Mouse (Mus musculus) megakaryocyte, embryonic 14.5 days (primary cell): ENCODE results near the gene Plekho1. TPM values are rescaled to one million over a fixed set of nuclear protein-coding genes. Genes with fewer than 3 reads are reported as not detected.
A peak's percentile ranks its signal among the peaks of the same experiment; 100 is the strongest.
"Not testable (repeated sequence)": the region's sequence is repeated elsewhere in the genome, so short reads cannot be mapped to it uniquely, and the experiment has no call there.

ENCODE experiments used
- H3K27me3 ChIP-seq: replicated peaks from 2 replicates; pipeline ENCODE3; 2012; ENCODE audit warnings: inconsistent platforms
- H3K36me3 ChIP-seq: replicated peaks from 2 replicates; pipeline ENCODE3; 2012; ENCODE audit warnings: low read length, inconsistent platforms, mixed read lengths
- H3K4me1 ChIP-seq: 2 replicates; pipeline ENCODE4 v1.6.1; 2012; ENCODE audit warnings: inconsistent platforms
- H3K4me3 ChIP-seq: replicated peaks from 2 replicates; pipeline ENCODE3; 2012; ENCODE audit warnings: moderate library complexity, mild to moderate bottlenecking, inconsistent platforms
- H3K9me3 ChIP-seq: 2 replicates; pipeline ENCODE4 v1.6.1; 2012; ENCODE audit warnings: inconsistent platforms
- FLI1 ChIP-seq: IDR thresholded peaks from 2 replicates; pipeline ENCODE4 v1.6.1; 2012; ENCODE audit warnings: low read length, inconsistent platforms, mixed read lengths
- GATA1 ChIP-seq: IDR thresholded peaks from 3 replicates; pipeline ENCODE4 v1.6.1; 2012; ENCODE audit warnings: mixed read lengths, low read length, inconsistent platforms, borderline replicate concordance
- polyA plus RNA-seq: library from polyadenylated mRNA; stranded (reverse); fragments of >175 nt; gene quantifications from 2 replicates; pipeline ENCODE4 v1.2.3, GENCODE M21; 2012; ENCODE audit warnings: low replicate concordance; ENCODE audit not compliant: insufficient read depth

The Plekho1 gene
- polyA plus RNA-seq, 1 experiment = 663 TPM

DNA sequence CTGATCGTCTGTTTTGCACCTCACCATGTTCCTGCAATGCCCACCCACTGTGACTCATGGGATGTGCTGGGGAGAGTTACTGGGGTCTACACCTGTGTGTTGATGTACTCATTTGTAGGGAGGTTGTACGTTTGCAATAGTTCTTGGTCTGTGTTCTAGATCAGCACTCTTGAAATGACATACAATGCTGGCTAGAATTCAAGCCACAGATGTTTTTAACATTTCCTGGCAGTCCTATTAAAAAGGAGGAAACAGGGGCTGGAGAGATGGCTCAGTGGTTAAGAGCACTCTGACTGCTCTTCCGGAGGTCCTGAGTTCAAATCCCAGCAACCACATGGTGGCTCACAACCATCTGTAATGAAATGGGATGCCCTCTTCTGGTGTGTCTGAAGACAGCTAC is 42.3 kb downstream of the Plekho1 start:
- Histone ChIP-seq H3K36me3 (peaks cover 3% of the 10 kb centered on the region), H3K9me3 (no peaks in the 10 kb centered on the region), H3K27me3 (no peaks in the 10 kb centered on the region), H3K4me3 (peak overlapping the region; percentile 50), H3K4me1 (peaks cover 57% of the 10 kb centered on the region)
- TF ChIP-seq FLI1 (no peak), GATA1 (no peak)

DNA sequence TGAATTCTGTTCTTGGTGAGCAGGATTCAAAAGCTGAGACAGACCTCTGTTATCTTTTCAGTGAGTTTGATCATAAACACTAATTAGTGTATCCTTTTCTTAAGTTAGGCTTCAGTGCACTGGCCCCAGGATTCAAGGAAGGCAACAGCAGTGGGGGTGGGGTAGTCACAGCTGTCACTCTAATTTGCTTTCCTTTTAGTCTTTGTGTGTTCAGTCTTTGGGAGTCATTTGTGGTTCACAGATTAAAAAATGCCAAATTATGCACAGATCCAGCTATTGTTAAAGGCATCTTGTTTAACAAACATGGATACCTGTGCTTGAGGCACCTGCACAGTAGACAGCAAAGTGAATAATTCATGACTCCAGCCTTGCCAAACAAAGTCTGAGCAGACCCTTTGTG is 42.8 kb downstream of the Plekho1 start:
- peak overlapping the region; percentile 50 for H3K4me3 ChIP-seq
- TF ChIP-seq FLI1 (no peak), GATA1 (no peak)
- H3K9me3 ChIP-seq = no peaks in the 10 kb centered on the region
- peaks cover 6% of the 10 kb centered on the region for H3K36me3 ChIP-seq
- no peaks in the 10 kb centered on the region for H3K27me3 ChIP-seq
- H3K4me1 ChIP-seq = peaks cover 53% of the 10 kb centered on the region

GRCm38 (mm10) chr3:95951566-95951965 is 44.2 kb downstream of the Plekho1 start:
- H3K27me3 ChIP-seq, H3K9me3 ChIP-seq: not testable (repeated sequence)
- peak overlapping the region; percentile 97 for H3K4me3 ChIP-seq
- peaks cover 20% of the 10 kb centered on the region for H3K36me3 ChIP-seq
- H3K4me1 ChIP-seq = peaks cover 39% of the 10 kb centered on the region

DNA sequence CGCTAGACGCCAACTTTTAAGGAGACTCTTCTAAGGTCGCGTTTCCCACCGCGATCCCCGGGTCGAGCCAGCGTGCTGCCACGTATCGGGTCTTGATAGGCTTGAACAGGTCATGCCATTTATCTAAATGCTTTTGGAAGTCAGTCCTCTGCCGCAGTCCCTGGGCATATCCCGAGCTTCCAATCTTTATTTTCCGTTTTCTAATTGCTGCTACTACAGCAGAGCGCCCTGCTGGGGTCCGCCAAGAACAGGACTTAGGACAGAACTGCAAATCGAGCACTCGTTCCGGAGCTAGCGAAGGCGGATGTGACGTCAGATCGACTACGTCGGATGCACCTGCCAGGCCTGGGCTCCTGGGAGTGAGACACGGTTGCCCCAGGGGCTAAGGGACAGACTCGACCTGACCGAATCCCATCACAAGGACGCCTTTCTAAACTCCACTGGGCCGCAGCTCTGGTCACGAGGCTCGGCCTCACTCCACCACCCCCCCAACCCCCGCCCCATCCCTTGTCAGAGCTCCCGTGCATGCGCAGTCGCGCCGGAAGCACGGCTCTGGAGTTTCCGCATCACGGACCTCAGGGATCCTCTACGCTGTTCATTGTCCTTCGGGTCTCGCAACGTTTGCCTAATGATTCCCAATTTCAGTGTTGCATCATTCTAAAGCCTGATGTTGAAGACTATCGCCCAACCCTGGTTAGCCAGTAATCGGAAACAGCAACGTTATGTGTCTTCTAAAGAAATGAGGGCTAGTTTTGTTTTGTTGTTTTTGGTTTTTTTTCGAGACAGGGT is 44.8 kb downstream of the Plekho1 start:
- Histone ChIP-seq H3K36me3 (peaks cover 26% of the 10 kb centered on the region), H3K27me3 (no peaks in the 10 kb centered on the region), H3K4me3 (peak overlapping the region; percentile 97), H3K9me3 (no peaks in the 10 kb centered on the region), H3K4me1 (peaks cover 33% of the 10 kb centered on the region)
- TF ChIP-seq FLI1 (no peak), GATA1 (no peak)

GRCm38 (mm10) chr3:95948325-95948724 is 47.5 kb downstream of the Plekho1 start:
- H3K4me1 ChIP-seq = peaks cover 33% of the 10 kb centered on the region
- TF ChIP-seq FLI1 (no peak), GATA1 (no peak)
- H3K9me3 ChIP-seq = no peaks in the 10 kb centered on the region
- no peaks in the 10 kb centered on the region for H3K27me3 ChIP-seq
- no peak overlapping the region for H3K4me3 ChIP-seq
- H3K36me3 ChIP-seq = peaks cover 51% of the 10 kb centered on the region

DNA sequence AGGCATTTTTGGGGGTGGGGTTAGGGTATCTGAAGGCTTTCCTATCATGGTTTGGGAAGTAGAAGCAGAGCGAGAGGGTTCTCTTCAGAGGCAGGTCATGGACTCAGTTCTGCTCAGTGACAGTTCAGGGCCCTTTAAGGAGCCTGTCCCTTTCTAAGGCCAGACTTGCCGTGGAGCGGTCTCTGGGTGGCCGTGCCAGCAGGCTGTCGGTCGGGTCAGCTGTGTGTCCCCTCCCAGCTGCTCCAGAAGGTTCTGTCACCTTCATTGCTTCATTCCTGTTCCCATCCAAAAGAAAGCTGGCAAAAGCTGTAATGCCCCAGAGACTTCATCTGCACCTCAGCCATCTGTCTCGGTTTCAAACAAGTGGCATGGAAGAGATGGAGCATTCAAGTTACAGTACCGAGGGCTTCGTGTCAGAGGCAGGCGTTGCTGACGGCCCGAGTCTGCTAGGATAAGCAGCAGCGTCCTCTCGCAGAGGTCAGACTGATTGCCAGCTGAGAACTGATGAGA is 50.0 kb downstream of the Plekho1 start:
- Histone ChIP-seq H3K36me3 (peaks cover 76% of the 10 kb centered on the region), H3K9me3 (no peaks in the 10 kb centered on the region), H3K4me1 (peaks cover 41% of the 10 kb centered on the region), H3K27me3 (no peaks in the 10 kb centered on the region), H3K4me3 (no peak overlapping the region)
- no peak for TF ChIP-seq GATA1
- TF ChIP-seq FLI1 = no peak

- Histone ChIP-seq H3K4me1 (peaks cover 45% of the 10 kb centered on the region), H3K4me3 (no peak overlapping the region), H3K9me3 (no peaks in the 10 kb centered on the region), H3K27me3 (no peaks in the 10 kb centered on the region), H3K36me3 (peaks cover 86% of the 10 kb centered on the region)
- TF ChIP-seq GATA1 (no peak), FLI1 (no peak)
These were observed 51.1 kb downstream of the Plekho1 start for GRCm38 (mm10) chr3:95944742-95945141.

DNA sequence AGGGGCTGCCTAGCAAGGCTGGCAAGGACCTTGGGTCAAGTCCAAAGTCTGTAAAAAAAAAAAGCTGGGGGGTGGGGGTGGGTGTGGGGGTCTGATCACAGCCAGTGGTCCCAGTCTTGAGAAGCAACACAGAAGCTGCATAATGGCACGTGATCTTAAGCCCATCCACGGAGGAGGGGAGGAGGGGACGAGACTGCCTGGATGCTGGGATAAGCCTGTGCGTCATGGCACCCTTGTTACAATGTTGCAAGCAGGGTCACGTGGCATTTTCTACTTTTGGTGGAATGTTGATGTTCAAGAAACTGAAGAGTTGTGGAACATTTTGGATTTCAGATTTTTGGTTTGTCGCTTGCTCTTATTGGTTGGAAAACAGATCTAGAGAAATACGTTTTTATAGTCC is 52.6 kb downstream of the Plekho1 start:
- Histone ChIP-seq H3K27me3 (no peaks in the 10 kb centered on the region), H3K4me3 (peak overlapping the region; percentile 31), H3K4me1 (peaks cover 44% of the 10 kb centered on the region), H3K9me3 (no peaks in the 10 kb centered on the region), H3K36me3 (peaks cover 96% of the 10 kb centered on the region)
- TF ChIP-seq GATA1 (no peak), FLI1 (no peak)

- TF ChIP-seq GATA1 (no peak), FLI1 (no peak)
- H3K4me3 ChIP-seq = no peak overlapping the region
- H3K27me3 ChIP-seq = no peaks in the 10 kb centered on the region
- peaks cover 49% of the 10 kb centered on the region for H3K4me1 ChIP-seq
- H3K36me3 ChIP-seq = peaks cover 97% of the 10 kb centered on the region
- no peaks in the 10 kb centered on the region for H3K9me3 ChIP-seq
These were observed 53.1 kb downstream of the Plekho1 start for GRCm38 (mm10) chr3:95942749-95943148.

GRCm38 (mm10) chr3:95938835-95939234 is 57.0 kb downstream of the Plekho1 start:
- Histone ChIP-seq H3K27me3 (no peaks in the 10 kb centered on the region), H3K4me1 (peaks cover 44% of the 10 kb centered on the region), H3K9me3 (no peaks in the 10 kb centered on the region), H3K4me3 (no peak overlapping the region), H3K36me3 (peaks cover 90% of the 10 kb centered on the region)
- TF ChIP-seq FLI1 (no peak), GATA1 (no peak)

Other genes with a start within 250 kb of the Plekho1 start
- 22.7 and 22.9 TPM in 2 replicates for gene Tars2, start 235.8 kb downstream of the Plekho1 start, polyA plus RNA-seq
- 3.0 and 3.4 TPM in 2 replicates for gene Rprd2, start 177.1 kb downstream of the Plekho1 start, polyA plus RNA-seq
- 1.9 and 6.5 TPM in 2 replicates for gene Prpf3, start 140.1 kb downstream of the Plekho1 start, polyA plus RNA-seq
- gene Mrps21, start 124.5 kb downstream of the Plekho1 start, polyA plus RNA-seq = 36.5 and 191 TPM in 2 replicates
- gene Ciart, start 113.8 kb downstream of the Plekho1 start, polyA plus RNA-seq = 10.4 and 16.9 TPM in 2 replicates
- gene BC028528, start 104.0 kb downstream of the Plekho1 start, polyA plus RNA-seq = 0.30 TPM in 1 of 2 replicates, not detected in the other
- gene Aph1a, start 102.0 kb downstream of the Plekho1 start, polyA plus RNA-seq = 39.8 and 61.7 TPM in 2 replicates
- not detected in 2 replicates for gene Car14, start 91.3 kb downstream of the Plekho1 start, polyA plus RNA-seq
- 3.7 and 183 TPM in 2 replicates for gene Anp32e, start 66.8 kb downstream of the Plekho1 start, polyA plus RNA-seq
- 19.1 and 19.4 TPM in 2 replicates for gene Vps45, start 62.5 kb upstream of the Plekho1 start, polyA plus RNA-seq
- 9.2 and 12.9 TPM in 2 replicates for gene Otud7b, start 108.5 kb upstream of the Plekho1 start, polyA plus RNA-seq
- 0.57 TPM in 1 of 2 replicates, not detected in the other for gene Mtmr11, start 166.0 kb upstream of the Plekho1 start, polyA plus RNA-seq
- 463 and 1,018 TPM in 2 replicates for gene Sf3b4, start 176.3 kb upstream of the Plekho1 start, polyA plus RNA-seq
- gene Sv2a, start 185.2 kb upstream of the Plekho1 start, polyA plus RNA-seq = 1.9 and 7.6 TPM in 2 replicates
- gene Bola1, start 223.7 kb upstream of the Plekho1 start, polyA plus RNA-seq = 29.8 and 114 TPM in 2 replicates
- gene Hist2h2ab, start 223.9 kb upstream of the Plekho1 start, polyA plus RNA-seq = not detected in 2 replicates
- 15.1 and 19.7 TPM in 2 replicates for gene Hist2h2ac, start 224.9 kb upstream of the Plekho1 start, polyA plus RNA-seq
- gene Hist2h2be, start 225.1 kb upstream of the Plekho1 start, polyA plus RNA-seq = 0.10 TPM in 1 of 2 replicates, not detected in the other
- 50.2 and 139 TPM in 2 replicates for gene Hist2h3c2, start 243.1 kb upstream of the Plekho1 start, polyA plus RNA-seq
- gene Hist2h2aa2, start 244.3 kb upstream of the Plekho1 start, polyA plus RNA-seq = 947 and 1,036 TPM in 2 replicates
- 57.2 and 67.0 TPM in 2 replicates for gene Hist2h2aa1, start 249.5 kb upstream of the Plekho1 start, polyA plus RNA-seq